Mouse (Mus musculus): Measurements from ENCODE around the gene Fam71e1. TPM values are rescaled to one million over a fixed set of nuclear protein-coding genes. Genes with fewer than 3 reads are reported as not detected.
A peak's percentile ranks its signal among the peaks of the same experiment; 100 is the strongest.

Gene Fam71e1
- total RNA-seq, 2 experiments from 2014 or later = 5.6 to 8.9 TPM

DNA sequence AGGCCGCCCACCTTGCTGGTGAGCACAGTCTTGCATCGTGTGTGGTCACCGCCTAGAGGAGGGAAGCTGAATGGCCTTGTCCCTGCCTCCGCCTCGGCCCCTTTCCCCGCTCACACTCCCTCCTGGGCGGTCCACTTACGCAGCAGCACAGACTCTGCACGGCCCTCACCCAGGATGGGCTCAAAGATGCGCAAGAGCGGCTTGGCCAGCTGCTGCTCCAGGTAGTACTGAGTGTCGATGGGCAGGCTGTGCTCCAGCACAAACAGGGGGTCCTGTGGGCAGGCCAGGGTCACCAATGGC, 37.3 kb downstream of the Fam71e1 start:
- DNase-seq (ENCODE audit: low spot score in 2 of 2) = no peak

DNA sequence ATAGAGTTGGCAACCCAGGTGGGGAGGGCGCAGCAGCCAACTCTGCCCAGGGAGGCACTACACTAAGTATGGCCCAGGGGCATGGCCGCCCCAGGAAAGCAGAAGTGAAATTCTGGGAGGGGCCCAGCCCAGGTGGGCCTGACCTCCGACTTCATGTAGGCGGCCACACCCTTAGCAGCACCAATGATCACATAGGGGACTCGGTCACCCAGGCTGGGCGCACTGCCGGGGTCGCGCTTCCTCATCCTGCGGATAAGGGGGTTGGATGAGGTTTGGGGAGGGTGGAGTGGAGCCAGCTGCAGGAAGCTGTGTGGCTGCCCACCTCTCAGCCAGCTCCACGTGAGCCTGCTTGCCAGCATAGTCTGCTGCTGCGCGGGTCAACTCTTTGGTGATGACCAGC, 37.9 kb downstream of the Fam71e1 start:
- DNase-seq (ENCODE audit: low spot score in 2 of 2) = no peak

DNA sequence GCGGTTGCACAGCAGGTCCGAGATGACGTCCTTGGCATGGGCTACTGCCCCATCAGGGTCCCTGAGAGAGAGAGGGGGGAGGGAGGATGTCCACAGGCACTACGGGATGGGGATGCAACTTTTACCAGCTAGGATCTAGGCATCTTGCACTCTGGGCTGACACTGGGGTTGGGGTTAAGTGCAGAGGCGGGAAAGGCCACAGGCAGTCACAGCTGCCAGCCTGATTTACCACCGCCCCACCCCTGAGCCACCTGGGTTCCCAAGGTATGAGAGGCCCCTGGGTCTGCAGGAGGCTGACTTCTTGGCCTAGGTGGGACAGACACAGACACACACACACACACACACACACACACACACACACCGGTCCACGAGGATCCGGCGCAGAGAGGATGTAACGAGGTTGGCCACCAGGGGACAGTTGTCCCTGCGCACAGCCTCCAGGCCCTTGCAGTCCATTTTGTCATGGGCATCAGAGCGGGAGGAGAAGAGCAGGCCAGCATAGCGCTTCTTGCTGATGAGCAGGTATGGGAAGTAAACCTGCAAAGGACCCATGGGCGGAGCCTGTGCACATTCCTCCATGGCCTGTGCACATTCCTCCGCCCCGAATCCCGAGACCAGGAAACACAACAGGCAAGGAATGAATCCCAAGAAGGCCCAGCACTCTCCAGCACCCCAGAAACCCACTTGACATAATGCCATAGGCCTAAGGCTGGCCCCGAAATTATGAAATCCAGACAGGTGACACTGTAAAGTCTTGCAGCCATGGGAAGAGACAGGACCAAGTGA, 38.5 kb downstream of the Fam71e1 start:
- DNase-seq (ENCODE audit: low spot score in 2 of 2) = no peak

DNA sequence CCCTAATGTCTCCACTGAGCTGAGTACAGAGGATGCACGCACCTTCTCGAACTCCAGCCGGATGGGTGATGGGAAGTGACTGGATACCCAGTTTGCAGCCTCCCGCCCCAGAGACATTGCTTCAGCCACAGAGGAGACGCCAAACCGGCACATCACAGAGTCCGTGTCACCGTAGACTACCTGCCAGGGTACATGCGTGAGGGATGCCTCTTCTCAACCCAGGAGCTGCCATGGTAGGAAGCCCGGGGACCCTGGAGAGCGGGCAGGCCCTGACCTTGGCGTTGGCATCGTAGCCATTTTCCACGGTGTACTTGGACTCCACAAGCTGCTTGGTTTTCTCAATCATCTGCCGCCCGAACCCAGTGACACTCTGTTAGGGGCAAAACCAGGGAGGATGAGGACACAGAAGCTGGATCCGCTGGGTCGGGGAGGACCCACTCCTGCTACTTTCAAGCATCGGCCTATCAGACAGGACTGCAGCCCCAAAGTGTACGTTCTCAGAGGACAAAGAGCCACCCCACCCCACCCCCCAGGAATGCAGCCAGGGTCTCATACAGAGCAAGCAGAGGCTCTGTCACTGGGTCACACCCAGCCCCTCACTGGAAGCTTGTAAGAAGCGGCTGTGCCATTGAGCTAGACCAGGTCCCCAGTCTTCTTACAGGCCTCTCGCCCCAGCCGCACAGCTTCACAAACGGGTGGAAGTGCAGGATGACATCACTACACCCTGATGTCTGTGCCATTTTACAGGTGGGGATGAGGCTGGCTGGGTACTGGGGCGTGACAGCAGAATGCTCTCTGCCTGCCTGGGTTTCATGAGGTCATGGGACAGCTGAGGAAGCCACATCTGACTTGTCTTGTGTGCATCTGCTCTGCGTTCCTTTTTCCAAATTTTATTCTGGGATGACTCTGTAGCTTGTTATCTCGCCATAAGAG, 39.5 kb downstream of the Fam71e1 start:
- no peak for DNase-seq (ENCODE audit: low spot score in 2 of 2)

DNA sequence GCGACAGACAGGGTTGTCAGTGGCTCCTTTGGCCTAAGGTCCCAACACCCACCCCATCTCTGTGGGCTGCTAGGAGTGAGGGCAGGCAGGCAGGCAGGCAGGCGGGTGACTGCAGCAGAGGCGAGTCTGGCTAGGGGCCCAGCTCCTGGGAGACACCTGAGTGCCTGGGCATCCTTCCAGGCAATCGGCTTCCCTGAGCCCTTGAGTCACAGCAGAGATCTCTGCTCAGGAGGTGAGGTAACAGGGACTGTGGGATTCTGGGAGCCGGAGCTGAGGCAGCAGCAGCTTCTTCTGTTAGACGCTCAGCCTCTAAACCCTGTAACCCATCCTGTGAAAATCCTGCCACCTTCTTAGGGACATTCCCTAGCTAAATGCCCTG, 40.2 kb downstream of the Fam71e1 start:
- DNase-seq (ENCODE audit: low spot score in 2 of 2) = no peak

DNA sequence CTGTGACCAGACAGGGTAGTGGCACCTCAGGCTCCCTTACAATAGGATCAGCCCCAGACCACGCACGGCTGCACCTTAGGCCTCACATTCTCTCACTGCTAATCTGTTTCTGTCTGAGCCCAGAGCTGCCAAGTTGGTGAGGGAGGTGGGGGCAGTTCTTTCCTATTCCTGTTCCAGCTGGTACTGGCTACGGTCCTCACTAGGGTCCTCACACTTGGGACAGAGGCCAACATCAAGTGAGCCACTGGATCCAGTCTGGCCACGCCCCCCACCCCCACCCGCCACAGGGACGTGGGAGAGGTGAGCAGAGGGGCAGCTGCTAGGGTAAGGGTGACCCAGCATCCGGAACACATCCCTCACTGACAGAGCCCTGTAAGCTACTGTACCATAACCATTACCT, 40.6 kb downstream of the Fam71e1 start:
- no peak for DNase-seq (ENCODE audit: low spot score in 2 of 2)

DNA sequence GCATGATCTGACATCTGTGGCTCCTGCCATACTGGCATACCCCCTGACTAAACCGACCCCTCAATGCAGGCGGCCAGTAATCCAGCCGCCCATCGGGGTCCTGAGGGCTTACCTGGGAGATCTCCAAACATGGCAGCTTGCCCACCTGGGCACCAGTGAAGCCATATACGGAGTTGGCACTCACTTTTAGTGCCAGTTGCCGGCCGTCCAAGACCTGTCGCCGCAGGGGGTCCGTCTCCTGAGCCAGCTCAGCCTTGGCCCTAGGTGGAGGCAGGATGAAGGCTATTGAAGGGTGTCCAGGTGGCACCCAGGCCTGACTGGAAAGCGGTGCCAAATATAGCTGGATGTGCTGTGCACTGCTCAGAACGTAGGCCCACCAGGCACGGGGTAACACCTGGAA, 41.1 kb downstream of the Fam71e1 start:
- DNase-seq (ENCODE audit: low spot score in 2 of 2) = no peak

DNA sequence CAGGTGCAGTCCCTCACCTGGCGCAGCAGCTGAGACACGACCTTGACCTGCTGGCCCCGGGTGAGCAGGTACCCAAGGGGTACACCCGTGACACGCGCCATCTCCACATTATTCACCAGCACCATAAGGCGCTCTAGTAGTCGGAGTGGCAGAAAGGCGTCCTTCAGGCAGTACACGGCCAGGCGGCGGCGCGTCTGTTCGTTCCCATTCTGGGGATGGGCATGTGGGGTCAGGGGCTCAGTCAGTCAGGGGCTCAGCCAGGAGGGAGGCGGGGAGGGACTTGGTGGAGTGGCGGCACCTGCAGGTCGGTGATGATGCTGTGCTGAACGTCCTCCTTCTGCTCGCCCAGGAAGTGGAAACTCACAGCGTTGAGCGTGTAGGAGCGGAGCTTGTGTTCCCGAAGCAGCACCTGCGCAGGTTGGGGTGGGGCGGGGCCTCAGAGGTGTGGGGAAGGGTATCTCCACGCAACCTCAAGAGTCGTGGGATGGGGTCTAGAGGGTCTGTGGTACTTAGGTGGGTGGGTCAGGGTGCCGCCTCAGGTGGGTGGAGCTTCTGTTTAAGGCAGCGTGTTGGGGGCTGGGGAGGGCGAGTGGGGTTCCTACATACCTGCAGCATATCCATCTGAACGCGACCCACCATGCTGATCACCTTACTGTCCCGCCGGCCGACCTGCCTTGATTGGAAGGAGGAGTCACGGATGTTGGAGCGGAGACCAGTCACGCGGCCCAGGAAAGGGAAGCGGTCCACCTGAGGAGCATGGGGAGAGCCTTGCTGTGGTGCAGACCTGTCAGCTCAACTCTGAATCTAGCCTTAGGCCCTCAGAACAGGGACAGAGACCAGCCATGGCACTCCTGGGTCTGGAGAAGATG, 42.6 kb downstream of the Fam71e1 start:
- DNase-seq (ENCODE audit: low spot score in 2 of 2) = no peak

DNA sequence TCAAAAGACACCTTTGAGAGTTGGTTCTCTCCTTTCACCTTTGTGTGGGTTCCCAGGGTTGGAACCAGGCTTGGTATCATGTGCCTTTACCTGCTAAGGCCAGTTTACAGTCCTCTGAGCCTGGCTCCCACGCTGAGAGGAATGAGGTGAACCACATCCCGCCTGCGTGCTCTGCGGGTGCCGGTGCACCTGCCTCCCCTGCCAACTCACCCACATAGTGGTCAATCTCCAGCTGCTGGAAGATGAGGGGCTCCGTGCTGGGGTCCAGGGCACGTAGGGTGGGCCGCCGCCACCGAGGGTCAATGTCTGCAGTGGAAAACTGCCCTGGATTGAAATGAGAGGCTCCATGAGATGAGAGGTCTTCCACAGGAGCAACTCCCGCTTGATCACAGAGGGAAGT, 46.2 kb downstream of the Fam71e1 start:
- DNase-seq (ENCODE audit: low spot score in 2 of 2) = no peak

DNA sequence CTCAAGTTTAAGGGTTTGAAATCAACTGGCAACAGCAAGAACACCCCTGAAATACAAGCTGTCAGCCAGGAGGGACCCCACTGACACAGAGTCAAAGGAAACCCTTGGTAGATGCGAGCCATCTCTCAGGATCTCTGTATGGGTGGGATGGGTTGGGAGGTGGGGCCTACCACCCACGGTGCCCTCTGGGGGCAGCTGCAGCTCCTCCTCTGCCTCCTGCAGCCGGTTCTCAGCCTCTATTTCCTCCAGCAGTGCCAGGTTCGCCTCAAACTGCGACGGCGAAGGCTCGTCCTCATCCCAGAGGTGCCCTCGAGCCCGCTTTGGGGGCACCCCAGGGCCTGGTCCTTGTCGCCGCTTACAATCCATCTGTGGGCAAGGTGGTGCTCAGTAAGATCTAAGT, 46.7 kb downstream of the Fam71e1 start:
- DNase-seq (ENCODE audit: low spot score in 2 of 2) = no peak

DNA sequence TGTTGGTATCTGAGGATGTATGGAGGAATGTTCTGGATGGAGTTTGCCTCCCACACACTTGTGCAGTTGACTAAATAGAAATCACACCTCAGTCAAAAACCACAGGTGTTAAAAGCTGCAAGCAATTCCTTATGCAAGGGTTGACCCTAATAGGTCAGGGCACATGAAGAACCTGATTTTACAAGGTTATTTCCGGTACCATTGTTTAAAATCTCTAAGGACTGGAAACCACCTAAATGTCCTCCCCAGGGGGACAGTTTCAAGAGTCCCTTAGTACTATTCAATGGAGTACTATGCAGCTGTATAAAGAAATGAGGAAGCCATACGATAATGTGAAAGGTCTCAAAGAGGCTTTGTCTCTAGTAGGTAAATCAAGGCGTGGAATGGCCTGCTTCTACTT, 49.9 kb downstream of the Fam71e1 start:
- DNase-seq (ENCODE audit: low spot score in 2 of 2) = no peak

DNA sequence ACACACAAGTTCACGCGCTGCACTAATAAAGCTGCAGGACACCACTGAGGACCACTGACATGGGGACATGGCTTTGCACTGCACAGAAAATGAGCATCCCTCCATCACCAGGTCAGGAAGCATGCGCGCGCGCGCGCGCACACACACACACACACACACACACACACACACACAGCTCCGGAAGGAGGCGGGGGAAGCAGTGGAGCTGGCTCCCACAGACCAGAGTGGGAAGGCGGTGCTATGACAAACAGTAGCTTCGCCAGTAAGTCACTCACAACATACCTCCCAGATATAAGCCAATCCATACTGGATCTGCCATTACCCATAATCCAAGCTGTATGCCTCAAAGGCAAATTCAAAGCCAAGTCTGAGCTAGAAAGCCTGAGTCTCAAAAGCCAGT, 50.7 kb downstream of the Fam71e1 start:
- no peak for DNase-seq (ENCODE audit: low spot score in 2 of 2)

DNA sequence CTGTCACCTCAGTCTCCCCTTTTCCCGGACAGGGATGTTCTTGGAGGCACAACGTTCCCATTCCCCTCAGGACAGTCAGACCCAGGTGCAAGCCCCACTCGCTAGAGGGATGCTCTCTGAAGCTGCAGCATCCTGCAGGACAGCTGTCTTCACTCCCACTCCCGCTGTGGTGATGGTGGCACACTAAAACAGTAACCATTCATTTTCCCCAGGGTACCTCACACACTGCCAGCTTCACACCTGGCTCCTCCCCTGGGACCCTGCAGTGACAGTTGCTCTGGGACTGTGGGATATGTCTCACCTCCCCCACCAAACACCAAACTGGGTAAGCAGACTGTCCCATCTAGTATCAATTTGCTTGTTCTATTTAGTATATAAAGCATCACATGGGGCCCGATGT, 51.3 kb downstream of the Fam71e1 start:
- DNase-seq (ENCODE audit: low spot score in 2 of 2) = no peak

DNA sequence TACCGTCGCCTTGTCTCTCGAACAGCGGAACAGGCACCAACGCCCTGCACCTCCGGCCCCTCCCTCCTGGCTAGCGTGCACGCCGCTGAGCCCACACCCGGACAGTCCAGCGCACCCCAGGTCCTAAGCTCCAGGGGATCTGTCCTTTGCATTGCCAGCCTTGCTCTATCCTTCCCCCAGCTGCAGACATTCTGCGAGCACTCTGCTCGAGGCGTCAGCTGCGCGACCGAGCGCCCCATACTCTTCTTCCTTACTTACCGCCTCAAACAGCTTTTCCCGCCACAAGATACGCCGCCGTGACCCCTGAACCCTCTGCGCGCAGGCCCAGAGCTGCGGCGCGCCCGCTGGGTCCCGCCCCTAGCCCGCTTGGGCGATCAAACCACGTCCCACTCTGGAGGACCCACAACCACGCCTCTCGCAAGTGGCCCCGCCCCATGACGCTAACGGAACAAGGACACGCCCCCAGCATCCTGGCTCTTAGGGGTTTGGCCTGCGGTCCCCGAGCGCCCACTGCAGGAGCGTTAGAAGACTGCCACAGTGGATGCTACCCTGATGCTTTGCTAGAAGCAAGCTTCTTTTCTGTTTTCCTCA, 52.2 kb downstream of the Fam71e1 start, which contains the start of gene Pold1:
Pold1 (minus strand) TSS at position 353 of the 591 bp plus-strand sequence.
- DNase-seq (ENCODE audit: low spot score in 2 of 2) = peak; percentile 99

DNA sequence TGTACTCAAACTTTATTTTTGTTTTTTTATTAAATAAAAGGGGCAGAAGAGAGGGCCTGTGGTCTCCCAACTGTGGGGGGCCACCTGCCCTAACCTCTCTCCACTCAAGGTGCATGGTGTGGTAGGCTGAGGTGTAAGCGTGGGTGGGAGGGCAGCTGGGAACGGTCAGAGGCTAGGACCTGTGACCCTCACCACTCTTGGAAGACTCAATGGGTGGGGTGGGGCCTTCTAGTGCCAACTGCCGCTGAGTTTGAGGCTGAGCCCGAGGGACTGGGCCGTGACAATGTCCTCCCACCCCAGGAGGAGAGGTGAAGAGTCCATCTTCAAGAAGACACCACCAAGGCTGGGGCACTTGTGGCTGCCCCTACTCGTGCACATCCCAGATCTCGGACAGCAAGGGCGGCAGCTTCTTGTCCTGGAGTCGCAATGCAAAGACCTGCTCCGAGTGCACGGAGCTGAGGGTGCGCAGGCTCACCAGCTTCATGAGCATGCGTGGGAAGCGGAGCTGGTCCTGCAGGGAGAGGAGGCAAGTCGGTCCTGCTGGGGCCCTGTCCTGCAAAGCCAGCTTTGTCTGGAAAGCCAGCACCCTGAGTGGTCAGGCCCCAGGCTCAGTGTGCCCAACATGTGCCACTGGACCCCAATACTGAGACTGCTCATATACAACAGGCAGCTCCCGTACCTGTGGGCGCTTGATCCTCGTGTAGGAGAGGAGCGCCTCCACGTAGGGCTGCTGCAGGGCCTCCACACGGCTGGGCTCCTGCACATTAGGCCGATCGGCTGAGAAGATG, 53.4 kb downstream of the Fam71e1 start:
- no peak for DNase-seq (ENCODE audit: low spot score in 2 of 2)

DNA sequence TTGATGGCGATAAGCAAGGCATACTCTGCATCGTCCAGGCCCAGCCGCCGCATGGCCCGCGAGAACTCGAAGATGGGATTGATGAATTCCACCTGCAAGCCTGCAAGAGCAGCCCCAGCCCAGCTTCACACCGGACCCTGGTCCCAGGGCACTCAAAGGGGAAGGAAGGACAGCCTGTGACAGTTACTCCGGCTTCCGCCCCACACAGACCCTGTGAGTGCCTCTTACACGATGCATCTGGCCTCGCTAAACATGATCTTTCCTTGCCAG, 54.0 kb downstream of the Fam71e1 start:
- no peak for DNase-seq (ENCODE audit: low spot score in 2 of 2)

All from adrenal gland, adult 18-20 months (tissue).